Mouse (Mus musculus) megakaryocyte, embryonic 14.5 days (primary cell): ENCODE data around the gene Gprc5a.

Experiments used
- FLI1 ChIP-seq: IDR thresholded peaks from 2 replicates; pipeline ENCODE4 v1.6.1; 2012; ENCODE audit warnings: low read length, inconsistent platforms, mixed read lengths
- GATA1 ChIP-seq: IDR thresholded peaks from 3 replicates; pipeline ENCODE4 v1.6.1; 2012; ENCODE audit warnings: mixed read lengths, low read length, inconsistent platforms, borderline replicate concordance

DNA sequence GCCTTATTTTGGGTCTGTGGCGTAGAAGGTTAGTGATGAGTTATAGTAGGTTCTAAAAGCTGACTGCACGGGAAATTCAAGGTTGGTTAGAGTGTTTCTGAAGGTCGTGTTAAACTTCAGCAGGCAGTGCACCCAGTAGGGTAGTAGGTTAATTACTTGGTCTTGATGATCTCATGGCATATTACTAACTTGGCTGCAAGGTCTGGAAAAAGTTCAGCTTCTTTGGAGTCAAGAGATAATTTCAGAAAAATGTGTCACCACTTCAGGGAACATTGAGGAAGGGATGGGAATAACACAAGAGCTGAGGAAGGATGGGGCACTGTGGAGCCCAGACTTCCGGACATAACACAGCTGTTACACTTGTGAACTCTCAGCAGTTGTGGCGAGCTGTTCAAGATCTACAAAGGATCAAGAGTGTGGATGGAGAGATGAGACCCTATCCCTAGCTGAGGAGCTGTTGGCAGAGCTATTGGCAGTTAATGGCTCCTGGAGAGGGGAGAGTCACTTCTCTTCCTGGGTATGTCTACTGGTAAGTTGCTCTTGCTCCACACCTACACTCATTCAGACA lies 37.4 kb downstream of the Gprc5a start:
- TF ChIP-seq GATA1 = no peak
- no peak for TF ChIP-seq FLI1
